Mouse (Mus musculus) C2C12 (cell line): ENCODE data around the gene Rorc.

Experiments used
- CEBPB ChIP-seq: IDR thresholded peaks from one replicate; pipeline ENCODE4 v1.6.1; 2011; ENCODE audit warnings: low read depth, mild to moderate bottlenecking, control low read depth, moderate library complexity
- CTCF ChIP-seq: IDR thresholded peaks from one replicate; pipeline ENCODE4 v1.5.1; 2011; ENCODE audit not compliant: control insufficient read depth, insufficient read depth, insufficient read length
- MAX ChIP-seq: IDR thresholded peaks from one replicate; pipeline ENCODE4 v1.6.1; 2011; ENCODE audit warnings: mild to moderate bottlenecking, control low read depth
- MYOD1 ChIP-seq: IDR thresholded peaks from one replicate; pipeline ENCODE4 v1.6.1; 2011; ENCODE audit warnings: low read depth; ENCODE audit not compliant: control insufficient read depth, insufficient read length
- USF1 ChIP-seq: IDR thresholded peaks from one replicate; pipeline ENCODE4 v1.6.1; 2011; ENCODE audit warnings: low read depth, mild to moderate bottlenecking, control low read depth, moderate library complexity

DNA sequence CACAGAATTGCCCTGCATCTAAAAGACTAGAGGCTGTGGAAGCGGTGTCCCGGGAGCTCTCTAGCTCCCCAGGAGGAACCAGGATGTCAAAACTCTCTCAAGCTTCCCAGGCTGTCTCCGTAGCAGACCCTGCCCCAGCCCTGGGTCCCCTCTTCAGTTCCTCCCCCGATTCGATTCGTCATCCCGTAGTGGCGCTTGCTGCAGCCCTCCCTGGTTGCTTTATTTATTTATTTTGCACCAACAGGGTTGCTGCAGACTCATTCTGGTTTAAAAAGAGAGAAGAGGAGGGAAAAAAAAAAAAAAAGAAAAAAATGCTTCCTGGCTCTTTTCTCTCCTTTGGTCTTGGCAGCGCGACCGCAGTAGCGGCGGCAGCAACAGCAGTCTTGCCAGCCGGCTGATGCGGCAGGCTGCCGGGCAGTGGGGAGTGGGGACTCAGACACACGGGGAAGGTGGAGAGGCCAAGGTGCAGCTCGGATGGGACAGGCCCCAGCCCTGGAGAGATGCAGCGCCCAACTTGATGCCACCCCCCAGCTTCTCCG, 26.4 kb downstream of the Rorc start:
- TF ChIP-seq MAX (no peak), CTCF (no peak), CEBPB (no peak), MYOD1 (no peak), USF1 (no peak)
